22 mouse cellular contexts compared by ENCODE assay signal in the genomic region with DNA sequence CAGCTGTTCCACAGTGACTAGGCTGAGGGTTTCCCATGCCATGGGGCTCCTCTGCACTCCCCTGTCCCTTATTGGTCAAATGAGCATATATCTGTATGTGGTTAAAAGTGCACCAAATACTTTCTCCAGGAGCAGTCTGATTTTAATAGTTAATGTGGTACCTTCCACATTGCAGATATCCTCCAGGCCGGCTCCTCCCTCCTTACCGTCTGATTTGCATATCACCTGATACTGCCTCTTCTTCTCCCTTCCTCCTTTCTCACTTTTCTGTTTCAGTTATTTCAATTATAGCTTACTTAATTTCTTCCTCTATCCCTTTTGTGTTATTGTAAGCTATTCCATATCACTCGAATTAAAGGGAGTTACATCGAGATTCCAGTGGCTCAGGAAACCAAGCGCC. TPM values are rescaled to one million over a fixed set of nuclear protein-coding genes. Genes with fewer than 3 reads are reported as not detected.
A peak's percentile ranks its signal among the peaks of the same experiment; 100 is the strongest.
DNase-seq lines count a peak whose midpoint lies in the region; ATAC-seq and TF ChIP-seq lines count a peak whose summit lies in the region.
"Had no signal": no experiment of that assay in that cellular context is flagged by ENCODE, and none has a peak within 500 bp of the region (broad histone marks: within the 10 kb centered on the region; RNA-seq: fewer than 3 reads in every experiment).

No protein-coding gene starts in this region.

- no peaks in the 10 kb centered on the region for H3K36me3 ChIP-seq in kidney, postnatal 0 days (ENCODE audit: insufficient read depth, low read length)
- H3K36me3 ChIP-seq in MEL (ENCODE audit: control insufficient read depth in 1 of 2, insufficient read depth in 2 of 2, low read length in 2 of 2), result no peaks in the 10 kb centered on the region
- H3K36me3 ChIP-seq: embryonic facial prominence, embryonic 10.5 days; embryonic facial prominence, embryonic 12.5 days; forebrain, embryonic 15.5 days; G1E had no signal

- H3K4me2 ChIP-seq in kidney, postnatal 0 days (ENCODE audit: low read length), result peak overlapping the region; percentile 21; the same call in 1 of the 2 replicates
- H3K4me2 ChIP-seq: embryonic facial prominence, embryonic 12.5 days; forebrain, embryonic 13.5 days; forebrain, embryonic 15.5 days had no signal

- no peaks in the 10 kb centered on the region for H3K27me3 ChIP-seq in kidney, postnatal 0 days (ENCODE audit: insufficient read depth, low read length)
- no peaks in the 10 kb centered on the region; a peak in 1 of 4 replicates for H3K27me3 ChIP-seq in MEL (ENCODE audit: control insufficient read depth in 1 of 2, insufficient read depth in 2 of 2, low read length in 2 of 2)
- H3K27me3 ChIP-seq: CH12.LX; embryonic facial prominence, embryonic 12.5 days; forebrain, embryonic 13.5 days; forebrain, embryonic 15.5 days had no signal

- no peak for TF ChIP-seq EP300 in MEL (IDR thresholded peaks at IDR 0.05; ENCODE audit: low read depth in 1 of 2, low read length in 2 of 2)

- no peak for ATAC-seq in kidney, postnatal 0 days (replicated peaks; ENCODE audit: low FRiP score, low read depth)
- 0 out of 2 replicates have a peak, but pooled peaks have one; percentile 22 for ATAC-seq in megakaryocyte-erythroid progenitor cell, adult 5-6 weeks (replicated peaks; ENCODE audit: low FRiP score, low TSS enrichment, poor library complexity, severe bottlenecking)
- ATAC-seq: CD4-positive, CD25-positive, alpha-beta regulatory T cell, adult 4 months; forebrain, embryonic 13.5 days; forebrain, embryonic 15.5 days; forebrain, postnatal 0 days had no signal

- no peak for TF ChIP-seq POLR2A in MEL (IDR thresholded peaks at IDR 0.05; ENCODE audit: control insufficient read depth in 1 of 2, insufficient read depth in 1 of 2, low read depth in 1 of 2, low read length in 2 of 2, poor library complexity in 1 of 2)

- H3K9ac ChIP-seq in kidney, postnatal 0 days (ENCODE audit: low read depth, low read length), result no peak overlapping the region
- H3K9ac ChIP-seq in MEL (ENCODE audit: control insufficient read depth, low read depth, low read length, poor library complexity, severe bottlenecking), result no peak overlapping the region
- H3K9ac ChIP-seq: embryonic facial prominence, embryonic 12.5 days; forebrain, embryonic 13.5 days; forebrain, embryonic 15.5 days; forebrain, postnatal 0 days had no signal

- no peak overlapping the region for H3K27ac ChIP-seq in kidney, postnatal 0 days
- no peak overlapping the region for H3K27ac ChIP-seq in MEL (ENCODE audit: control insufficient read depth, low read depth, low read length)
- H3K27ac ChIP-seq: embryonic facial prominence, embryonic 10.5 days; embryonic facial prominence, embryonic 12.5 days; forebrain, embryonic 13.5 days; forebrain, embryonic 15.5 days had no signal

- no peak for TF ChIP-seq CTCF in kidney, postnatal 0 days (IDR thresholded peaks at IDR 0.05; ENCODE audit: low read depth)
- no peak for TF ChIP-seq CTCF in MEL (IDR thresholded peaks at IDR 0.05 in 2 of 3, conservative IDR thresholded peaks at IDR 0.05 in 1 of 3; ENCODE audit: control insufficient read depth in 1 of 3, insufficient read depth in 1 of 3, low read depth in 2 of 3, low read length in 3 of 3, poor library complexity in 1 of 3, severe bottlenecking in 1 of 3)

- no peaks in the 10 kb centered on the region for H3K79me2 ChIP-seq in MEL (ENCODE audit: control insufficient read depth, insufficient read depth, low read length, poor library complexity)

- H3K4me3 ChIP-seq in kidney, postnatal 0 days (replicated peaks; ENCODE audit: low read depth, low read length), result no peak overlapping the region
- peak overlapping the region in 1 of 2 experiments; percentile 59; a peak in 2 of 4 replicates for H3K4me3 ChIP-seq in MEL (ENCODE audit: control insufficient read depth in 1 of 2, insufficient read depth in 1 of 2, low read depth in 2 of 2, low read length in 2 of 2)
- H3K4me3 ChIP-seq: embryonic facial prominence, embryonic 10.5 days; embryonic facial prominence, embryonic 12.5 days; forebrain, embryonic 13.5 days; forebrain, embryonic 15.5 days had no signal

- no peaks in the 10 kb centered on the region for H3K9me3 ChIP-seq in kidney, postnatal 0 days (replicated peaks; ENCODE audit: low read length)
- no peaks in the 10 kb centered on the region for H3K9me3 ChIP-seq in MEL (replicated peaks; ENCODE audit: insufficient read depth, low read length)
- H3K9me3 ChIP-seq: embryonic facial prominence, embryonic 10.5 days; embryonic facial prominence, embryonic 12.5 days; forebrain, embryonic 13.5 days; forebrain, embryonic 15.5 days had no signal

- WGBS in kidney, postnatal 0 days, result 65% methylated on average over 5 of the region's 5 CpGs

- no peaks in the 10 kb centered on the region for H3K4me1 ChIP-seq in kidney, postnatal 0 days (replicated peaks; ENCODE audit: insufficient read depth, low read length)
- H3K4me1 ChIP-seq in MEL (ENCODE audit: control insufficient read depth in 1 of 2, insufficient read depth in 2 of 2, low read length in 2 of 2), result no peaks in the 10 kb centered on the region
- H3K4me1 ChIP-seq: forebrain, embryonic 13.5 days; forebrain, embryonic 15.5 days had no signal

- no peak for TF ChIP-seq RAD21 in MEL (IDR thresholded peaks at IDR 0.05; ENCODE audit: low read depth, low read length)

- no peak for DNase-seq in kidney, postnatal 0 days (ENCODE audit: low spot score)
- no peak for DNase-seq in kidney, postnatal 4 days
- DNase-seq in B cell, adult 2 months, result peak; percentile 12 to 28
- peak; percentile 18 for DNase-seq in MEL (ENCODE audit: low read depth, low spot score)
- DNase-seq in testis, postnatal 14 days (ENCODE audit: low spot score), result no peak
- DNase-seq in frontal cortex, postnatal 36 days (ENCODE audit: low spot score in 2 of 2), result no peak
- DNase-seq: adrenal gland, adult 2 months; adrenal gland, postnatal 25 days; cerebellum, adult 11 months; cerebellum, adult 18-20 months; cerebellum, adult 8-10 months; cerebellum, adult 9-11 months; cerebellum, postnatal 25 days; forebrain, postnatal 0 days had no signal

TF ChIP-seq in MEL, 35 proteins besides CTCF, POLR2A, EP300 and RAD21:
- no peak for TF ChIP-seq CHD2 (IDR thresholded peaks at IDR 0.05; ENCODE audit: low read length)
- peak; percentile 50 for TF ChIP-seq USF1 (IDR thresholded peaks at IDR 0.05; ENCODE audit: low read depth, low read length)

RNA-seq across cellular contexts. Expression of gene Hmga2, which starts 27.7 kb away (rescaled TPM):
- 7.8 and 8.1 TPM in 2 replicates for polyA plus RNA-seq in kidney, postnatal 0 days (2015; fragmentation: Nextera tagmentation; extraction: Ambion mirVana)
- total RNA-seq in MEL (2012; rRNA removed), result not detected in 2 replicates
- under 1 TPM in 1 of 2 experiments, not detected in 1; 0.15 TPM for polyA plus RNA-seq in MEL (2012; ENCODE audit: insufficient read depth in 1 of 2, insufficient read length in 2 of 2, low read depth in 1 of 2, low replicate concordance in 2 of 2, missing spikeins in 1 of 2)
- 0.52 and 0.62 TPM in 2 replicates for total RNA-seq in megakaryocyte-erythroid progenitor cell, adult 5-6 weeks (2014; fragmentation: Nextera tagmentation)
- total RNA-seq in megakaryocyte-erythroid progenitor cell, adult 5-6 weeks (2017), result 1.5 TPM in 1 of 2 replicates, not detected in the other
- total RNA-seq: CH12.LX had no signal
- polyA plus RNA-seq: G1E had no signal

Comparison
In these comparisons a context has a peak if more than half of its experiments do, and no peak if none do; other contexts are left out.
1. DNase-seq: peak in B cell, adult 2 months (2 of 2) and MEL (single experiment); none in kidney, postnatal 0 days (single experiment), kidney, postnatal 4 days (0 of 2), testis, postnatal 14 days (single experiment) and frontal cortex, postnatal 36 days (0 of 2).